Mouse (Mus musculus): ENCODE measurements around the gene Pgpep1l. TPM values are rescaled to one million over a fixed set of nuclear protein-coding genes. Genes with fewer than 3 reads are reported as not detected.

Gene Pgpep1l
- polyA plus RNA-seq, 1 experiment = 0.22 TPM

- H3K27me3 ChIP-seq (ENCODE audit: control insufficient read depth, insufficient read depth, insufficient read length) = no peaks in the 10 kb centered on the region
- no peak overlapping the region for H3K4me3 ChIP-seq
- no peak for TF ChIP-seq MYOG (IDR thresholded peaks at IDR 0.05; ENCODE audit: control insufficient read depth in 1 of 3, insufficient read depth in 1 of 3, insufficient read length in 2 of 3, low read depth in 2 of 3)
- TF ChIP-seq SRF (IDR thresholded peaks at IDR 0.05; ENCODE audit: control insufficient read depth, insufficient read length, low read depth) = no peak
- no peak for TF ChIP-seq POLR2A (IDR thresholded peaks at IDR 0.05; ENCODE audit: insufficient read length, low read depth)
- TF ChIP-seq TCF12 (IDR thresholded peaks at IDR 0.05; ENCODE audit: insufficient read depth, poor library complexity, severe bottlenecking) = no peak
- no peak for TF ChIP-seq MAX (IDR thresholded peaks at IDR 0.05; ENCODE audit: low read depth)
- TF ChIP-seq USF1 (IDR thresholded peaks at IDR 0.05; ENCODE audit: low read depth) = no peak
- TF ChIP-seq E2F4 (IDR thresholded peaks at IDR 0.05; ENCODE audit: insufficient read depth) = no peak
- TF ChIP-seq REST (IDR thresholded peaks at IDR 0.05; ENCODE audit: insufficient read depth, insufficient read length) = no peak
- no peak for TF ChIP-seq MYOD1 (IDR thresholded peaks at IDR 0.05; ENCODE audit: control insufficient read depth in 1 of 3, insufficient read length in 2 of 3, low read depth in 2 of 3)
- no peak for TF ChIP-seq TCF3 (IDR thresholded peaks at IDR 0.05; ENCODE audit: insufficient read length, low read depth)
- TF ChIP-seq CEBPB (IDR thresholded peaks at IDR 0.05; ENCODE audit: insufficient read depth, poor library complexity, severe bottlenecking) = no peak
- TF ChIP-seq POLR2AphosphoS2 (IDR thresholded peaks at IDR 0.05; ENCODE audit: insufficient read length, low read depth) = no peak
- peaks cover 6% of the 10 kb centered on the region for H3K36me3 ChIP-seq (ENCODE audit: control insufficient read depth, insufficient read depth)
- no peaks in the 10 kb centered on the region for H3K79me2 ChIP-seq (ENCODE audit: control insufficient read depth, insufficient read depth)
- no peak overlapping the region for H3K4me2 ChIP-seq (ENCODE audit: low read depth)
- no peak overlapping the region for H3ac ChIP-seq (ENCODE audit: control insufficient read depth, insufficient read length)
Measured at GRCm38 (mm10) chr7:68228491-68228890, 35.5 kb downstream of the Pgpep1l start.

- no peaks in the 10 kb centered on the region for H3K79me2 ChIP-seq (ENCODE audit: control insufficient read depth, insufficient read depth)
- H3K27me3 ChIP-seq (ENCODE audit: control insufficient read depth, insufficient read depth, insufficient read length) = no peaks in the 10 kb centered on the region
- no peak overlapping the region for H3K4me3 ChIP-seq
- peaks cover 6% of the 10 kb centered on the region for H3K36me3 ChIP-seq (ENCODE audit: control insufficient read depth, insufficient read depth)
- no peak overlapping the region for H3ac ChIP-seq (ENCODE audit: control insufficient read depth, insufficient read length)
- TF ChIP-seq POLR2A (IDR thresholded peaks at IDR 0.05; ENCODE audit: insufficient read length, low read depth) (no peak), TCF3 (IDR thresholded peaks at IDR 0.05; ENCODE audit: insufficient read length, low read depth) (no peak), REST (IDR thresholded peaks at IDR 0.05; ENCODE audit: insufficient read depth, insufficient read length) (no peak), CEBPB (IDR thresholded peaks at IDR 0.05; ENCODE audit: insufficient read depth, poor library complexity, severe bottlenecking) (no peak), MYOD1 (IDR thresholded peaks at IDR 0.05; ENCODE audit: control insufficient read depth in 1 of 3, insufficient read length in 2 of 3, low read depth in 2 of 3) (no peak), POLR2AphosphoS2 (IDR thresholded peaks at IDR 0.05; ENCODE audit: insufficient read length, low read depth) (no peak), USF1 (IDR thresholded peaks at IDR 0.05; ENCODE audit: low read depth) (no peak)
- no peak overlapping the region for H3K4me2 ChIP-seq (ENCODE audit: low read depth)
Measured at GRCm38 (mm10) chr7:68227621-68228020, 36.4 kb downstream of the Pgpep1l start.

- no peaks in the 10 kb centered on the region for H3K27me3 ChIP-seq (ENCODE audit: control insufficient read depth, insufficient read depth, insufficient read length)
- H3ac ChIP-seq (ENCODE audit: control insufficient read depth, insufficient read length) = no peak overlapping the region
- TF ChIP-seq POLR2A (IDR thresholded peaks at IDR 0.05; ENCODE audit: insufficient read length, low read depth) (no peak), SRF (IDR thresholded peaks at IDR 0.05; ENCODE audit: control insufficient read depth, insufficient read length, low read depth) (no peak)
- no peak overlapping the region for H3K4me2 ChIP-seq (ENCODE audit: low read depth)
- peaks cover 3% of the 10 kb centered on the region for H3K36me3 ChIP-seq (ENCODE audit: control insufficient read depth, insufficient read depth)
- H3K79me2 ChIP-seq (ENCODE audit: control insufficient read depth, insufficient read depth) = no peaks in the 10 kb centered on the region
- H3K4me3 ChIP-seq = no peak overlapping the region
Measured at GRCm38 (mm10) chr7:68227021-68227420, 37.0 kb downstream of the Pgpep1l start.

GRCm38 (mm10) chr7:68225427-68226054 lies 38.5 kb downstream of the Pgpep1l start:
- H3K36me3 ChIP-seq (ENCODE audit: control insufficient read depth, insufficient read depth) = peaks cover 3% of the 10 kb centered on the region
- TF ChIP-seq USF1 (IDR thresholded peaks at IDR 0.05; ENCODE audit: low read depth) = no peak
- no peak for TF ChIP-seq SRF (IDR thresholded peaks at IDR 0.05; ENCODE audit: control insufficient read depth, insufficient read length, low read depth)
- TF ChIP-seq MAX (IDR thresholded peaks at IDR 0.05; ENCODE audit: low read depth) = no peak
- no peak for TF ChIP-seq REST (IDR thresholded peaks at IDR 0.05; ENCODE audit: insufficient read depth, insufficient read length)
- no peak for TF ChIP-seq POLR2AphosphoS2 (IDR thresholded peaks at IDR 0.05; ENCODE audit: insufficient read length, low read depth)
- TF ChIP-seq POLR2A (IDR thresholded peaks at IDR 0.05; ENCODE audit: insufficient read length, low read depth) = no peak
- no peak for TF ChIP-seq MYOG (IDR thresholded peaks at IDR 0.05; ENCODE audit: control insufficient read depth in 1 of 3, insufficient read depth in 1 of 3, insufficient read length in 2 of 3, low read depth in 2 of 3)
- TF ChIP-seq CEBPB (IDR thresholded peaks at IDR 0.05; ENCODE audit: insufficient read depth, poor library complexity, severe bottlenecking) = no peak
- no peak for TF ChIP-seq TCF12 (IDR thresholded peaks at IDR 0.05; ENCODE audit: insufficient read depth, poor library complexity, severe bottlenecking)
- no peak for TF ChIP-seq MYOD1 (IDR thresholded peaks at IDR 0.05; ENCODE audit: control insufficient read depth in 1 of 3, insufficient read length in 2 of 3, low read depth in 2 of 3)
- TF ChIP-seq TCF3 (IDR thresholded peaks at IDR 0.05; ENCODE audit: insufficient read length, low read depth) = no peak
- no peak for TF ChIP-seq E2F4 (IDR thresholded peaks at IDR 0.05; ENCODE audit: insufficient read depth)
- no peak overlapping the region for H3K4me2 ChIP-seq (ENCODE audit: low read depth)
- no peaks in the 10 kb centered on the region for H3K27me3 ChIP-seq (ENCODE audit: control insufficient read depth, insufficient read depth, insufficient read length)
- H3ac ChIP-seq (ENCODE audit: control insufficient read depth, insufficient read length) = no peak overlapping the region
- H3K79me2 ChIP-seq (ENCODE audit: control insufficient read depth, insufficient read depth) = no peaks in the 10 kb centered on the region
- H3K4me3 ChIP-seq = no peak overlapping the region

GRCm38 (mm10) chr7:68224006-68224405 lies 40.0 kb downstream of the Pgpep1l start:
- Histone ChIP-seq H3K79me2 (ENCODE audit: control insufficient read depth, insufficient read depth) (no peaks in the 10 kb centered on the region), H3K4me3 (no peak overlapping the region), H3K27me3 (ENCODE audit: control insufficient read depth, insufficient read depth, insufficient read length) (no peaks in the 10 kb centered on the region), H3ac (ENCODE audit: control insufficient read depth, insufficient read length) (no peak overlapping the region), H3K36me3 (ENCODE audit: control insufficient read depth, insufficient read depth) (peaks cover 6% of the 10 kb centered on the region), H3K4me2 (ENCODE audit: low read depth) (no peak overlapping the region)
- TF ChIP-seq CEBPB (IDR thresholded peaks at IDR 0.05; ENCODE audit: insufficient read depth, poor library complexity, severe bottlenecking) (no peak), POLR2A (IDR thresholded peaks at IDR 0.05; ENCODE audit: insufficient read length, low read depth) (no peak), MAX (IDR thresholded peaks at IDR 0.05; ENCODE audit: low read depth) (no peak), TCF12 (IDR thresholded peaks at IDR 0.05; ENCODE audit: insufficient read depth, poor library complexity, severe bottlenecking) (no peak), USF1 (IDR thresholded peaks at IDR 0.05; ENCODE audit: low read depth) (no peak), MYOG (IDR thresholded peaks at IDR 0.05; ENCODE audit: control insufficient read depth in 1 of 3, insufficient read depth in 1 of 3, insufficient read length in 2 of 3, low read depth in 2 of 3) (no peak), POLR2AphosphoS2 (IDR thresholded peaks at IDR 0.05; ENCODE audit: insufficient read length, low read depth) (no peak), MYOD1 (IDR thresholded peaks at IDR 0.05; ENCODE audit: control insufficient read depth in 1 of 3, insufficient read length in 2 of 3, low read depth in 2 of 3) (no peak), E2F4 (IDR thresholded peaks at IDR 0.05; ENCODE audit: insufficient read depth) (no peak)
